Mouse (Mus musculus) megakaryocyte, embryonic 14.5 days (primary cell): Measurements from ENCODE around the gene Traf5.

Source experiments
- FLI1 ChIP-seq: IDR thresholded peaks from 2 replicates; pipeline ENCODE4 v1.6.1; 2012; ENCODE audit warnings: low read length, inconsistent platforms, mixed read lengths
- GATA1 ChIP-seq: IDR thresholded peaks from 3 replicates; pipeline ENCODE4 v1.6.1; 2012; ENCODE audit warnings: mixed read lengths, low read length, inconsistent platforms, borderline replicate concordance

DNA sequence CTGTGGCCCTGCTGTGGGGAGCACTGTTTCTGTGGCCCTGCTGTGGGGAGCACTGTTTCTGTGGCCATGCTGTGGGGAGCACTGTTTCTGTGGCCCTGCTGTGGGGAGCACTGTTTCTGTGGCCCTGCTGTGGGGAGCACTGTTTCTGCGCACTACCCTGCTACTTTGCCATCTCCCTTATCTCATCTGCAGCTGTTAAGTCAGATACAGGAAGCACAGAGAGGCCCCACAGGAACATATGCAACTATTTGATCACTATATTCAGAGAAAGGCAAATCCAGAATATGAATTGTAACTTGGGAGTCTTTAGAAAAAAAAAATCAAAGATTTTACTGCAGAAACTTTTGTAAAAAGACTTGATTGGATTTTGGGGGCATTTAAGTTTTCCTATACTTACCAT, 23.0 kb upstream of the Traf5 start:
- TF ChIP-seq FLI1 (no peak), GATA1 (no peak)
